In genomic region chr10:37275271-37275670, GRCm38 (mm10) we compare ENCODE assay signal across 20 mouse cellular contexts.
A peak's percentile ranks its signal among the peaks of the same experiment; 100 is the strongest.
DNase-seq lines count a peak whose midpoint lies in the region; ATAC-seq and TF ChIP-seq lines count a peak whose summit lies in the region.
"Had no signal": no experiment of that assay in that cellular context is flagged by ENCODE, and none has a peak within 500 bp of the region (broad histone marks: within the 10 kb centered on the region; RNA-seq: fewer than 3 reads in every experiment).

No protein-coding gene starts in this region.

- ATAC-seq in heart, embryonic 11.5 days (replicated peaks; ENCODE audit: insufficient number of reproducible peaks, low FRiP score, low TSS enrichment), result no peak
- ATAC-seq in lung, embryonic 16.5 days (ENCODE audit: low read depth), result 0 out of 2 replicates have a peak, but pooled peaks have one; percentile 28
- no peak for ATAC-seq in lung, postnatal 0 days
- no peak for ATAC-seq in liver, embryonic 12.5 days
- ATAC-seq in stomach, embryonic 16.5 days (ENCODE audit: insufficient read depth, low FRiP score), result peak; percentile 72; the same call in 1 of the 2 replicates
- ATAC-seq: inflammation-experienced regulatory T-cells, adult 6 months; Patski had no signal

- no peak overlapping the region for H3K27ac ChIP-seq in heart, embryonic 11.5 days (ENCODE audit: low read depth, low read length)
- no peak overlapping the region for H3K27ac ChIP-seq in lung, embryonic 16.5 days (ENCODE audit: low read length)
- no peak overlapping the region for H3K27ac ChIP-seq in lung, postnatal 0 days (ENCODE audit: low read length)
- peak overlapping the region; percentile 43; the same call in 1 of the 2 replicates for H3K27ac ChIP-seq in liver, embryonic 12.5 days
- no peak overlapping the region for H3K27ac ChIP-seq in stomach, embryonic 16.5 days (ENCODE audit: low read length)
- H3K27ac ChIP-seq: heart, embryonic 15.5 days; hindbrain, embryonic 14.5 days had no signal

- intact Hi-C loops in gastrocnemius, postnatal 36 days (cut with DNase I), result no loop called here

- WGBS in heart, embryonic 11.5 days (ENCODE audit: insufficient replicate concordance), result 74% methylated on average over 7 of the region's 7 CpGs
- WGBS in lung, embryonic 16.5 days, result 54% methylated on average over 7 of the region's 7 CpGs
- 46% methylated on average over 7 of the region's 7 CpGs for WGBS in lung, postnatal 0 days
- 70% methylated on average over 7 of the region's 7 CpGs for WGBS in liver, embryonic 12.5 days (ENCODE audit: insufficient replicate concordance)
- WGBS in stomach, embryonic 16.5 days, result 63% methylated on average over 7 of the region's 7 CpGs

- H3K4me1 ChIP-seq in heart, embryonic 11.5 days (ENCODE audit: control insufficient read depth, insufficient read depth, low read length), result peaks cover 4% of the 10 kb centered on the region
- H3K4me1 ChIP-seq in lung, embryonic 16.5 days (replicated peaks; ENCODE audit: control insufficient read depth, insufficient read depth, low read length), result peaks cover 6% of the 10 kb centered on the region; the same call in 1 of the 2 replicates
- peaks cover 4% of the 10 kb centered on the region; the same call in 1 of the 2 replicates for H3K4me1 ChIP-seq in lung, postnatal 0 days (ENCODE audit: insufficient read depth, low read depth, low read length)
- peaks cover 18% of the 10 kb centered on the region for H3K4me1 ChIP-seq in liver, embryonic 12.5 days
- peaks cover 4% of the 10 kb centered on the region; the same call in 1 of the 2 replicates for H3K4me1 ChIP-seq in stomach, embryonic 16.5 days (ENCODE audit: control insufficient read depth, insufficient read depth, low read length)

- H3K9me3 ChIP-seq in heart, embryonic 11.5 days (replicated peaks; ENCODE audit: control insufficient read depth, low read length), result no peaks in the 10 kb centered on the region
- no peaks in the 10 kb centered on the region for H3K9me3 ChIP-seq in lung, embryonic 16.5 days (ENCODE audit: control insufficient read depth, low read length)
- no peaks in the 10 kb centered on the region for H3K9me3 ChIP-seq in lung, postnatal 0 days (ENCODE audit: low read length)
- H3K9me3 ChIP-seq in liver, embryonic 12.5 days (replicated peaks), result no peaks in the 10 kb centered on the region
- no peaks in the 10 kb centered on the region for H3K9me3 ChIP-seq in stomach, embryonic 16.5 days (replicated peaks; ENCODE audit: control insufficient read depth, low read length)
- H3K9me3 ChIP-seq: G1E; heart, embryonic 15.5 days had no signal

- H3K4me3 ChIP-seq in heart, embryonic 11.5 days (ENCODE audit: low read depth, low read length), result no peak overlapping the region
- no peak overlapping the region for H3K4me3 ChIP-seq in lung, embryonic 16.5 days (ENCODE audit: low read length)
- H3K4me3 ChIP-seq in lung, postnatal 0 days (ENCODE audit: low read depth, low read length), result no peak overlapping the region
- no peak overlapping the region for H3K4me3 ChIP-seq in liver, embryonic 12.5 days
- no peak overlapping the region for H3K4me3 ChIP-seq in stomach, embryonic 16.5 days (replicated peaks; ENCODE audit: low read length)
- H3K4me3 ChIP-seq: heart, embryonic 15.5 days had no signal

- TF ChIP-seq CTCF in lung, postnatal 0 days (IDR thresholded peaks at IDR 0.05), result no peak

- no peaks in the 10 kb centered on the region for H3K36me3 ChIP-seq in heart, embryonic 11.5 days (ENCODE audit: control insufficient read depth, insufficient read depth, low read length)
- no peaks in the 10 kb centered on the region for H3K36me3 ChIP-seq in lung, embryonic 16.5 days (ENCODE audit: control insufficient read depth, insufficient read depth, low read length)
- H3K36me3 ChIP-seq in lung, postnatal 0 days (ENCODE audit: insufficient read depth, low read length), result no peaks in the 10 kb centered on the region
- no peaks in the 10 kb centered on the region for H3K36me3 ChIP-seq in liver, embryonic 12.5 days
- no peaks in the 10 kb centered on the region for H3K36me3 ChIP-seq in stomach, embryonic 16.5 days (ENCODE audit: control insufficient read depth, insufficient read depth, low read length)
- H3K36me3 ChIP-seq: G1E; heart, embryonic 15.5 days had no signal

- H3K4me2 ChIP-seq in heart, embryonic 11.5 days, result no peak overlapping the region
- H3K4me2 ChIP-seq in lung, embryonic 16.5 days (ENCODE audit: low read depth, low read length), result no peak overlapping the region
- no peak overlapping the region for H3K4me2 ChIP-seq in lung, postnatal 0 days (replicated peaks; ENCODE audit: low read depth, low read length)
- H3K4me2 ChIP-seq in liver, embryonic 12.5 days, result no peak overlapping the region
- H3K4me2 ChIP-seq in stomach, embryonic 16.5 days (ENCODE audit: low read depth, low read length), result no peak overlapping the region
- H3K4me2 ChIP-seq: heart, embryonic 15.5 days; hindbrain, embryonic 14.5 days had no signal

- no peak for TF ChIP-seq EP300 in lung, postnatal 0 days (IDR thresholded peaks at IDR 0.05)

- peak; percentile 90 for DNase-seq in heart, adult 11 months
- no peak for DNase-seq in lung, postnatal 0 days (ENCODE audit: low spot score)
- no peak for DNase-seq in kidney, adult 9 months
- no peak for DNase-seq in gastrocnemius, postnatal 36 days
- DNase-seq: B cell, adult 2 months; cerebellum, adult 8-10 months; heart, postnatal 36 days; kidney, adult 8-10 months; kidney, postnatal 25 days; midbrain, embryonic 14.5 days had no signal

- no peak overlapping the region for H3K9ac ChIP-seq in heart, embryonic 11.5 days (ENCODE audit: low read depth, low read length)
- no peak overlapping the region for H3K9ac ChIP-seq in lung, embryonic 16.5 days (ENCODE audit: low read length)
- H3K9ac ChIP-seq in lung, postnatal 0 days (replicated peaks; ENCODE audit: low read depth), result no peak overlapping the region
- H3K9ac ChIP-seq in liver, embryonic 12.5 days, result no peak overlapping the region
- no peak overlapping the region for H3K9ac ChIP-seq in stomach, embryonic 16.5 days (ENCODE audit: low read length)
- H3K9ac ChIP-seq: heart, embryonic 15.5 days; hindbrain, embryonic 14.5 days had no signal

- no peaks in the 10 kb centered on the region for H3K27me3 ChIP-seq in heart, embryonic 11.5 days (ENCODE audit: control insufficient read depth, insufficient read depth, low read length)
- H3K27me3 ChIP-seq in lung, embryonic 16.5 days (ENCODE audit: control insufficient read depth, insufficient read depth, low read depth, low read length), result no peaks in the 10 kb centered on the region
- H3K27me3 ChIP-seq in lung, postnatal 0 days (replicated peaks; ENCODE audit: insufficient read depth, low read length), result no peaks in the 10 kb centered on the region
- no peaks in the 10 kb centered on the region for H3K27me3 ChIP-seq in liver, embryonic 12.5 days (replicated peaks)
- H3K27me3 ChIP-seq in stomach, embryonic 16.5 days (ENCODE audit: control insufficient read depth, insufficient read depth, low read length), result no peaks in the 10 kb centered on the region
- H3K27me3 ChIP-seq: CH12.LX; heart, embryonic 15.5 days; Patski had no signal

Comparison
In these comparisons a context has a peak if more than half of its experiments do, and no peak if none do; other contexts are left out.
1. ATAC-seq: peak in lung, embryonic 16.5 days (single experiment) and stomach, embryonic 16.5 days (single experiment); none in heart, embryonic 11.5 days (single experiment), lung, postnatal 0 days (single experiment) and liver, embryonic 12.5 days (single experiment).